In genomic region chr16:50512080-50512479, GRCm38 (mm10) we compare ENCODE assay signal across 17 mouse cellular contexts.
"Had no signal": no experiment of that assay in that cellular context is flagged by ENCODE, and none has a peak within 500 bp of the region (broad histone marks: within the 10 kb centered on the region; RNA-seq: fewer than 3 reads in every experiment).

No protein-coding gene starts in this region.

- H3K27me3 ChIP-seq: lung, embryonic 15.5 days; midbrain, embryonic 13.5 days; midbrain, embryonic 15.5 days; neural tube, embryonic 12.5 days; stomach, embryonic 15.5 days had no signal

- H3K4me2 ChIP-seq: lung, embryonic 15.5 days; midbrain, embryonic 11.5 days; midbrain, embryonic 13.5 days; midbrain, embryonic 15.5 days; neural tube, embryonic 12.5 days; stomach, embryonic 15.5 days had no signal

- DNase-seq: lung, adult 2 months; lung, postnatal 14 days; lung, postnatal 36 days; right cerebral cortex, postnatal 14 days; thymus, adult 2 months; thymus, postnatal 25 days; thymus, postnatal 4 days had no signal

- H3K4me1 ChIP-seq: lung, embryonic 15.5 days; megakaryocyte, embryonic 14.5 days; midbrain, embryonic 13.5 days; midbrain, embryonic 15.5 days; neural tube, embryonic 12.5 days; stomach, embryonic 15.5 days had no signal

- ATAC-seq: lung, postnatal 0 days; midbrain, embryonic 13.5 days; midbrain, embryonic 15.5 days had no signal

- H3K9me3 ChIP-seq: lung, embryonic 15.5 days; megakaryocyte, embryonic 14.5 days; midbrain, embryonic 13.5 days; midbrain, embryonic 15.5 days; neural tube, embryonic 12.5 days; stomach, embryonic 15.5 days had no signal

- H3K9ac ChIP-seq: lung, embryonic 15.5 days; midbrain, embryonic 13.5 days; midbrain, embryonic 15.5 days; neural tube, embryonic 12.5 days; stomach, embryonic 15.5 days had no signal

- H3K36me3 ChIP-seq: lung, embryonic 15.5 days; midbrain, embryonic 13.5 days; midbrain, embryonic 15.5 days; neural tube, embryonic 12.5 days; stomach, embryonic 15.5 days had no signal

- H3K27ac ChIP-seq: lung, embryonic 15.5 days; macrophage; midbrain, embryonic 13.5 days; midbrain, embryonic 15.5 days; neural tube, embryonic 12.5 days; stomach, embryonic 15.5 days; stomach, postnatal 0 days had no signal

- H3K4me3 ChIP-seq: lung, embryonic 15.5 days; megakaryocyte, embryonic 14.5 days; midbrain, embryonic 13.5 days; midbrain, embryonic 15.5 days; neural tube, embryonic 12.5 days; stomach, embryonic 15.5 days had no signal
